Mouse (Mus musculus) lung, embryonic 15.5 days (tissue): ENCODE results near the gene Esrrg. TPM values are rescaled to one million over a fixed set of nuclear protein-coding genes. Genes with fewer than 3 reads are reported as not detected.

Experiments used
- ATAC-seq: fragments of 200-750 bp; cut with Nextera tagmentation; 2 replicates; pipeline ENCODE4 v1.8.0; 2017; ENCODE audit warnings: moderate number of reproducible peaks, borderline replicate concordance; ENCODE audit not compliant: low FRiP score, low TSS enrichment; ENCODE audit errors: extremely low read depth
- H3K27ac ChIP-seq: fragments of 300-500 bp; sonication (generic); 2 replicates; pipeline ENCODE4 v1.5.1; 2015; ENCODE audit warnings: moderate library complexity, mild to moderate bottlenecking, inconsistent platforms
- H3K27me3 ChIP-seq: fragments of 300-500 bp; sonication (generic); 2 replicates; pipeline ENCODE4 v1.6.1; 2015; ENCODE audit warnings: inconsistent platforms
- H3K36me3 ChIP-seq: fragments of 300-500 bp; sonication (generic); 2 replicates; pipeline ENCODE4 v1.6.1; 2015; ENCODE audit warnings: inconsistent platforms
- H3K4me1 ChIP-seq: fragments of 300-500 bp; sonication (generic); 2 replicates; pipeline ENCODE4 v1.6.1; 2015; ENCODE audit warnings: inconsistent platforms
- H3K4me2 ChIP-seq: fragments of 300-500 bp; sonication (generic); 2 replicates; pipeline ENCODE4 v1.6.1; 2015; ENCODE audit warnings: inconsistent platforms, mild to moderate bottlenecking, moderate library complexity
- H3K4me3 ChIP-seq: fragments of 300-500 bp; sonication (generic); 2 replicates; pipeline ENCODE4 v1.5.1; 2015; ENCODE audit warnings: mild to moderate bottlenecking, inconsistent platforms
- H3K9ac ChIP-seq: fragments of 300-500 bp; sonication (generic); 2 replicates; pipeline ENCODE4 v1.6.1; 2015; ENCODE audit warnings: inconsistent platforms
- H3K9me3 ChIP-seq: fragments of 300-500 bp; sonication (generic); 2 replicates; pipeline ENCODE4 v1.6.1; 2016; ENCODE audit warnings: inconsistent platforms
- WGBS: fragments of 180-500 bp; shearing (Covaris S2); methylation state at CpG from one replicate; pipeline ENCODE4 v1.1.7; 2015; 5-methylcytosine and 5-hydroxymethylcytosine counted together
- polyA plus RNA-seq: library from polyadenylated mRNA; unstranded; fragments of >200 nt; fragmentation: Nextera tagmentation; extraction: Ambion mirVana; gene quantifications from 2 replicates; pipeline ENCODE4 v1.2.1, GENCODE M21; 2015

Gene Esrrg
- polyA plus RNA-seq, 1 experiment from 2014 or later = 2.1 TPM

DNA sequence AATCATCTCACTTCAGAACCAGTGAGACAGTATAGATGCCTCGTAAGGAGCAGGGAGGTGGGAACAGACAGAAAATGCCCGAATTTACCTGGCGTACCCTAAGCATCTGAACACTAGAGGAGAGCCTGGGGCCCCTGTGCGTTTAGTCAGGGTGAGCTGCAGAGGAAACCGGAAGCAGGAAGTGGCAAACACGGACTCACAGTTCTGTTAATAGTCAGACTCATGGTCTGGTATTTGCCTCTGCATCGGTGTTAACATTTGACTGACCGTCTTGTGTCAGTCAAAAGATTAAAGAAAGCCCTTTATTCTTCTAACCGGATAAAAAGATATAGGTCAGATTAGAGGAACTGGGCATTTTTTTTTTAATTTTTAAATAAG is 367.8 kb downstream of the Esrrg start:
- Histone ChIP-seq H3K27me3 (no peaks in the 10 kb centered on the region), H3K4me2 (no peak overlapping the region), H3K4me1 (no peaks in the 10 kb centered on the region), H3K9me3 (no peaks in the 10 kb centered on the region), H3K27ac (no peak overlapping the region), H3K4me3 (no peak overlapping the region), H3K36me3 (no peaks in the 10 kb centered on the region), H3K9ac (no peak overlapping the region)
- WGBS = 67% methylated on average over 9 of the region's 9 CpGs
- no peak for ATAC-seq

DNA sequence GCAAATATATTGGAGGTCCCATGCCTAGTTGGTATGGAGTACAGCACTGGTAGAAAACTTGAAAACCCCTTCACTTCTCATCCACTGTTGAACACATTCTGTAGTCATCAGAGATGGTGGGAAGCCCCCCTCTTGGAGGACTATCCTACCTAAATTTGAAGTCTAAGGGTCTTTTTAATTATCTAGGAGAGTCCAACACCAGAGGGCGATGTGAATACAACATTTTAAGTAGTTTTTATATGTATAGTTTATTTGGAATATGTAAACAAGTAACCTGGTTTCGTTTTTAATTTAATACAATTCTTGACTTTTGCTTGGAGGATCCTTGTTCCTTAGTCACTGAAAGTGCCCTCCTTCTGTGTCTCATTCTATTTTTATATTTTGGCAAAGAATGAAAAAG is 372.4 kb downstream of the Esrrg start:
- H3K4me2 ChIP-seq = no peak overlapping the region
- ATAC-seq = no peak
- H3K27ac ChIP-seq = no peak overlapping the region
- no peak overlapping the region for H3K4me3 ChIP-seq
- no peaks in the 10 kb centered on the region for H3K27me3 ChIP-seq
- no peaks in the 10 kb centered on the region for H3K36me3 ChIP-seq
- H3K4me1 ChIP-seq = no peaks in the 10 kb centered on the region
- no peaks in the 10 kb centered on the region for H3K9me3 ChIP-seq
- WGBS = 49% methylated on average over 2 of the region's 2 CpGs
- no peak overlapping the region for H3K9ac ChIP-seq

DNA sequence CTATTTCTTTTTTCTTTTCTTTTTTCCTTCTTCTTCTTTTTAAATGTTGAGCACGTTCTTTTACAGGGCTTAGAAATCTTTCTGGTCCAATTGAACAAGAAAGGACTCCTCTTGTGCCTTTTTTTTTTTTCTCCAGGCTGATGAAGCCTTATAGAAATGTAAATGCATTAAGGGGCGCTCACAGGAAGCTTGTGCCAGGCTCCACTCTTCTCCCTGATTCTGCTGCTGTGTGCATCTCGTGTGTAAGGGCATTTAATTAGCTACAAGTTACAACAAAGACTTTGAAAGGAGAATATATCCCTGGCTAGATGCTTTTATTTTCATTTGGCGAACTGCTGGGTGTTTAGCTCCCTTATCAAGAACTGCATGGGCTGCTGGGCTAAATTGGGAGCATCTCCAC is 374.6 kb downstream of the Esrrg start:
- no peak overlapping the region for H3K4me3 ChIP-seq
- WGBS = 55% methylated on average over 4 of the region's 4 CpGs
- no peak overlapping the region for H3K9ac ChIP-seq
- ATAC-seq = no peak
- H3K4me2 ChIP-seq = no peak overlapping the region
- H3K27ac ChIP-seq = no peak overlapping the region
- no peaks in the 10 kb centered on the region for H3K27me3 ChIP-seq
- H3K9me3 ChIP-seq = no peaks in the 10 kb centered on the region
- no peaks in the 10 kb centered on the region for H3K4me1 ChIP-seq
- H3K36me3 ChIP-seq = no peaks in the 10 kb centered on the region

GRCm38 (mm10) chr1:187990161-187990560 is 381.6 kb downstream of the Esrrg start:
- no peak for ATAC-seq
- no peak overlapping the region for H3K4me3 ChIP-seq
- no peak overlapping the region for H3K4me2 ChIP-seq
- H3K36me3 ChIP-seq = no peaks in the 10 kb centered on the region
- H3K9me3 ChIP-seq = no peaks in the 10 kb centered on the region
- H3K9ac ChIP-seq = no peak overlapping the region
- no peak overlapping the region for H3K27ac ChIP-seq
- H3K27me3 ChIP-seq = no peaks in the 10 kb centered on the region
- no peaks in the 10 kb centered on the region for H3K4me1 ChIP-seq

DNA sequence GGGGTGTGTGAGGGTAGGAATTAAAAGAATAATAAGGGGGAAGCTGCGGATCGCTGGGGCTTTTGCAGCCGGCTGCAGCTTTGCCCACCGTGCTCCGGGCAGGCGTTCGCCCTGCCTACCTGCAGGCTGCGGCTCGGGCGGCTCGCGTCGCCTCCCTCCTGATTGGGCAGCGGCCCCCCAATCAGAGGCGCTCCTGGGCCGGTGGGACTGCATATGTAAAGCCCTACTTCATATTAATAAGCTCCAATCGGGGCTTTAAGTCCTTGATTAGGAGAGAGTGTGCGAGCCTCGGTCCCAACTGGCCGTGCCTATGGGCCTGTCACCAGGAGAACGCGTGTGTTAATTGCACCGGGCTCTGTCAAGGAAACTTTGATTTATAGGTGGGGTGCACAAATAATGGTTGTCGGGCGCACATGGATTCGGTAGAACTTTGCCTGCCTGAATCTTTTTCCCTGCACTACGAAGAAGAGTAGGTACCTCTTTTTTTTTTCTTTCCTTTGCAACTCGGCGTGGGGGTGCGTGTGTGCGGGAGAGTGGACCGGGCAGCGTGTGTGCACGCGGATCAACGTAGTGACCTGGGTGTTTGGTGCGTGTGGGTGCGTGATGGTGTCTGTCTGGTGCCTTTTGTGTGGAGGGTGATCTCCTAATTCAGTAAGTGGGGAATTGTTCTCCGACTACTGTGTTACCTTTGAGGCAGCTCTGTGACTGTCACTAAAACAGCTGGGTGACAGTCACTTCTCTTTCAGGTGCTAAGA is 389.2 kb downstream of the Esrrg start:
- under 1% methylated on average over 39 of the region's 39 CpGs for WGBS

DNA sequence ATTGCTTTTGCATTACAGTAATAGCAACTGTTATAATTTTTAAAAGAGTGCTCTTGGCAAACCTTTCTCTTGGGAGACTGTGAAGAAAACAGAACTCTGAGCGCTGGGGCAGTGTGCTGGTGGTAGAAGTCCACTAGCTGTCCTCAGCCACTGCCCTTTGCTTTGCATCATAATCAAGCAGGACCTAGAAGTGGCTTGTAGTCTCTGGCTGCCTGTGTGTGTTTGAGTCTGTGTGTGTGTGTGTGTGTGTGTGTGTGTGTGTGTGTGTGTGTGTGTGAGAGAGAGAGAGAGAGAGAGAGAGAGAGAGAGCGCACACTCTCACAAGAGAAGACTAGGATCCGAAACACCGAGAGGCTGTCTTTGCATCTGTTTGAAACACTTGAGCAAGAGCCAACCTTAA is 390.5 kb downstream of the Esrrg start:
- Histone ChIP-seq H3K27me3 (peaks cover 16% of the 10 kb centered on the region; the same call in 1 of the 2 replicates), H3K4me1 (peaks cover 8% of the 10 kb centered on the region; the same call in 1 of the 2 replicates), H3K36me3 (no peaks in the 10 kb centered on the region), H3K9me3 (no peaks in the 10 kb centered on the region), H3K4me3 (no peak overlapping the region), H3K27ac (no peak overlapping the region), H3K4me2 (no peak overlapping the region), H3K9ac (no peak overlapping the region)
- ATAC-seq = no peak
- 69% methylated on average over 4 of the region's 4 CpGs for WGBS

More for the DNA sequence above, 389.2 kb downstream of the Esrrg start:
- H3K9ac ChIP-seq = no peak overlapping the region; the same call in 1 of the 2 replicates
- H3K4me2 ChIP-seq = peak overlapping the region; percentile 90
- no peaks in the 10 kb centered on the region for H3K9me3 ChIP-seq
- H3K4me1 ChIP-seq = peaks cover 8% of the 10 kb centered on the region; the same call in 1 of the 2 replicates
- peak overlapping the region; percentile 43 for H3K4me3 ChIP-seq
- H3K27me3 ChIP-seq = peaks cover 16% of the 10 kb centered on the region; the same call in 1 of the 2 replicates
- ATAC-seq = peak; percentile 96
- H3K36me3 ChIP-seq = no peaks in the 10 kb centered on the region
- no peak overlapping the region for H3K27ac ChIP-seq

- 19% methylated on average over 8 of the region's 8 CpGs for WGBS
- peaks cover 8% of the 10 kb centered on the region; the same call in 1 of the 2 replicates for H3K4me1 ChIP-seq
- H3K4me2 ChIP-seq = 0 out of 2 replicates have a peak overlapping the region, but pooled peaks have one; percentile 2
- no peak overlapping the region for H3K4me3 ChIP-seq
- H3K9ac ChIP-seq = no peak overlapping the region
- H3K9me3 ChIP-seq = no peaks in the 10 kb centered on the region
- H3K27me3 ChIP-seq = peaks cover 16% of the 10 kb centered on the region; the same call in 1 of the 2 replicates
- H3K27ac ChIP-seq = no peak overlapping the region
- no peak for ATAC-seq
- no peaks in the 10 kb centered on the region for H3K36me3 ChIP-seq
Measured at GRCm38 (mm10) chr1:188000189-188000588, 391.6 kb downstream of the Esrrg start.

DNA sequence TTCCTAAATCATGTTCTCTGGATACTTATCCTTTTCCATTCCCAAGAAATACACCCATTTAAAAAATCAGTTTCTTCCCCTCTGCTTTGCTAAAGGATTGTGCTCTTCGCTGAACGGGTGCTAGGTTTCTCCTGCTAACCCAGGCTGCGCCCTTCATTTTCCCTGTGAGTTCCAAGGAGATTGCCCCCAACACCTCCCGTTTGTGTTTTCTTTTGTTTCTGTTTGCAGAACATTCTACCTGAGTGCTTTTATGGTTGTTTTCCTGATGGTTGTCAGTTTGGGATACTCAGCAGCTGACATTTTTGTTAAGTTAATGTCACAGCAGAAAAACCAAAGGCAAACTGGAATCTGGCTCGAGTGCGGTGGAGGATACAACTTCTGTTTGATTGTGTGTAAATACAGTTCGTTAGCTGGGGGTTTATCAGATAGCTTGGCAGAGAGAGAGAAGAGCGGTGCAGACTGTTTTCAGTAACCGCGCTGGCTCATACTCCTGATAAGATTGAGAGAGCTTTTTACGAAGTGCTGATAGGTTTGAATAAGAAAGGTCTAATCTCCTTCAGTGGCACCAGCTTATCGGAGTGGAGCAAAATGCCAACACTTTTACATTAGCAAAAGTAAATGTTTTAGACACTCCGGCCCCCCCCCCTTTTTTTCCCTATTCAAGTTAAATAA is 398.4 kb downstream of the Esrrg start:
- Histone ChIP-seq H3K9ac (no peak overlapping the region), H3K27me3 (peaks cover 14% of the 10 kb centered on the region; the same call in 1 of the 2 replicates), H3K9me3 (no peaks in the 10 kb centered on the region), H3K4me1 (no peaks in the 10 kb centered on the region; the same call in 1 of the 2 replicates), H3K36me3 (no peaks in the 10 kb centered on the region), H3K4me2 (peak overlapping the region; percentile 23; the same call in 1 of the 2 replicates), H3K27ac (no peak overlapping the region), H3K4me3 (no peak overlapping the region)
- WGBS = 20% methylated on average over 13 of the region's 13 CpGs
- ATAC-seq = no peak

DNA sequence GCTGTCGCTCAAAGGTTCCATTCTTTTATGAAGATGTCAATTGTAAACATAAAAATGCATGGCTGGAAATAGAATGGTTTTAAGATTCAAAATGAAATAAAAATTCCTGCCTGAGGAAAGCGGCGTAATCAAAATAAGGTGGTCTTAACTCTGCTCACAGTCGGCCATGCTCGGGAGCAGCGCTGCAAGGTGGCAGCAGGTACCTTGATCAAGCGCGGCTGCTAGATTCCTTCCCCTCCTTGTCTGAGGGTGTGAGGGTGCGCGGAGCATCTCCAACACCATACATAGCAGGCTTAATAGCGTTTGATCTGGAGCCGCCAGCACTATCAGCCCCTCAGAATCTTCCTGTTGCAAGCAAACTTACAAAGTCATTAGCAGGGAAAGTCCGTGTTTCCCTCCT is 399.9 kb downstream of the Esrrg start:
- Histone ChIP-seq H3K4me1 (no peaks in the 10 kb centered on the region; the same call in 1 of the 2 replicates), H3K4me3 (no peak overlapping the region), H3K27me3 (peaks cover 12% of the 10 kb centered on the region; the same call in 1 of the 2 replicates), H3K27ac (no peak overlapping the region), H3K9ac (no peak overlapping the region), H3K4me2 (no peak overlapping the region), H3K9me3 (no peaks in the 10 kb centered on the region), H3K36me3 (no peaks in the 10 kb centered on the region)
- no peak for ATAC-seq
- WGBS = 54% methylated on average over 13 of the region's 13 CpGs

DNA sequence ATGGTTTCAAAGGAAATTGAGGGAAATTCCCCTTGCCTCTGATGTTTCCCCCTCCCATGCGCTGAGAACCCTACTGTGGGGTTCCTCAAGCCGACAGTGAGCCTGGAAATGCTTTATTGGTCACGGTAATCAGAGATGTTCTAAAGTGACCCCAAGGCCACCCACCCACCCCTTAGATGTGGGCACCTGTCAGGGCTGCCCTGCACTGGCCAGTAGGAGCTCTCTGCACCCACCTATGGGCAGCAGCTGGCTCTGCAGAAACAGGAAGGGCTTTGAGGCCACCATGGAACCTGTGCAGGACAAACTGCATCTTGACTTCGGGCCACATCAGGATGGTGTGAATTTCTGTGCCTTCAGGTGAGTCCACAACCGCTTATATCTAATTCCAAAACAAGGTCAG is 401.3 kb downstream of the Esrrg start:
- ATAC-seq = no peak
- Histone ChIP-seq H3K4me3 (no peak overlapping the region), H3K9ac (no peak overlapping the region), H3K9me3 (no peaks in the 10 kb centered on the region), H3K4me2 (no peak overlapping the region), H3K36me3 (no peaks in the 10 kb centered on the region), H3K27ac (no peak overlapping the region), H3K27me3 (peaks cover 12% of the 10 kb centered on the region; the same call in 1 of the 2 replicates), H3K4me1 (no peaks in the 10 kb centered on the region; the same call in 1 of the 2 replicates)
- 78% methylated on average over 5 of the region's 5 CpGs for WGBS

- Histone ChIP-seq H3K36me3 (no peaks in the 10 kb centered on the region), H3K9ac (no peak overlapping the region), H3K4me3 (no peak overlapping the region), H3K9me3 (no peaks in the 10 kb centered on the region), H3K4me2 (no peak overlapping the region), H3K27ac (no peak overlapping the region), H3K4me1 (no peaks in the 10 kb centered on the region; the same call in 1 of the 2 replicates), H3K27me3 (peaks cover 10% of the 10 kb centered on the region; the same call in 1 of the 2 replicates)
- 74% methylated on average over 1 of the region's 1 CpGs for WGBS
- no peak for ATAC-seq
Measured at GRCm38 (mm10) chr1:188010860-188011259, 402.3 kb downstream of the Esrrg start.

DNA sequence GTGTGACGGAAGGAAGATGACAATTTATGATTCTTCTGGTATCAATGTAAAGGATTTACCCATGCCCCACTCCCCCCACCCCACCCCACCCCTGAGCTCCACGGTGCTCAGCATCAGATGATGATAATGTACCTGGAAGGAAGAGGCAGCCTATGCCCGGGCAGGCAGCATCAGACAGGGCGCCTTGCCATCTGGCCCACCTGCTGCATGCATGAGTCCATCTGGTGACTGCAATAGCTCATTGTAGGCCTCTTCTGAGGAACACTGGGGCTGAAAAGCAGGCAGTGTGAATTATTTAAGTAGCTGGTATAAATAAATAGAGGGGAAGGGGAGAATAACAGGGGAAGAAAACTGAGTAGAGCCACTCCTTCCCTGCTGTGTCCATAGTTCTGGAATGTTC is 405.8 kb downstream of the Esrrg start:
- Histone ChIP-seq H3K9me3 (no peaks in the 10 kb centered on the region), H3K4me3 (no peak overlapping the region), H3K4me1 (no peaks in the 10 kb centered on the region), H3K36me3 (no peaks in the 10 kb centered on the region), H3K9ac (no peak overlapping the region), H3K27me3 (no peaks in the 10 kb centered on the region), H3K27ac (no peak overlapping the region), H3K4me2 (no peak overlapping the region)
- 77% methylated on average over 4 of the region's 4 CpGs for WGBS
- ATAC-seq = no peak
